Mouse (Mus musculus): ENCODE results near the gene Gm5615.

Gene Gm5615

GRCm38 (mm10) chr9:36541863-36542262 lies at the start of gene Gm5615:
Gene Gm5615, minus strand, starts transcription at chr9:36541963.
- DNase-seq (ENCODE audit: low spot score) = no peak

GRCm38 (mm10) chr9:36582535-36582934 lies 40.8 kb upstream of the Gm5615 start, which contains the start of gene Gm17689:
Gene Gm17689, minus strand, starts transcription at chr9:36582635.
- DNase-seq (ENCODE audit: low spot score) = no peak

- no peak for DNase-seq (ENCODE audit: low spot score)
Observed at GRCm38 (mm10) chr9:36504211-36504610, 37.6 kb downstream of the Gm5615 start.

DNA sequence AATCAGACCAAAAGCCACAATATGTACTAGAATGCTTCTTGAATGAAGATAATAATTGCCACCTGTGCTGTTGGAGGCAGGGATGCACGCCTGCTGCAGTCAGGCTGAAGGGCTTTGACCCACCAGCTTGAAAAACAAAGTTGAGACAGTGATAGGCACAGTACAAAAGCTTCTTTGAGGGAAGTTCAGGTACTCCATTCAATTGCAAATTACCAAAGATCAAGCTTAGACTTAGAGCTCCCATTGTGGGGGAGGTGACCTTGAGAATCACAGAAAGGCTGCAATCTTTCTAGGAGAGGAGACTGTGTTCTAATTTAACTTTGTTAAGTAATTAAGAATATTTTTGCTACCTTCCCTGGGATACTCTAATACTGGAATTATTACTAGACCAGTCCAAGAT lies 45.9 kb downstream of the Gm5615 start:
- DNase-seq (ENCODE audit: low spot score) = no peak

GRCm38 (mm10) chr9:36494501-36495220 lies 47.1 kb downstream of the Gm5615 start:
- DNase-seq (ENCODE audit: low spot score) = no peak

Measured in testis, postnatal 10 days (tissue).